Mouse (Mus musculus) megakaryocyte, embryonic 14.5 days (primary cell): ENCODE data around the gene Zbtb38.

Experiments used
- FLI1 ChIP-seq: IDR thresholded peaks from 2 replicates; pipeline ENCODE4 v1.6.1; 2012; ENCODE audit warnings: low read length, inconsistent platforms, mixed read lengths
- GATA1 ChIP-seq: IDR thresholded peaks from 3 replicates; pipeline ENCODE4 v1.6.1; 2012; ENCODE audit warnings: mixed read lengths, low read length, inconsistent platforms, borderline replicate concordance

- TF ChIP-seq FLI1 (no peak), GATA1 (no peak)
Measured at GRCm38 (mm10) chr9:96649924-96650323, 102.7 kb downstream of the Zbtb38 start.
